Mouse (Mus musculus) heart, embryonic 12.5 days (tissue): ENCODE data around the gene Herpud1. TPM values are rescaled to one million over a fixed set of nuclear protein-coding genes. Genes with fewer than 3 reads are reported as not detected.
A peak's percentile ranks its signal among the peaks of the same experiment; 100 is the strongest.
"Not testable (repeated sequence)": the region's sequence is repeated elsewhere in the genome, so short reads cannot be mapped to it uniquely, and the experiment has no call there.

Experiments
- ATAC-seq: fragments of 200-750 bp; cut with Nextera tagmentation; 2 replicates; pipeline ENCODE4 v1.8.0; 2017; ENCODE audit warnings: moderate TSS enrichment, moderate library complexity; ENCODE audit not compliant: insufficient number of reproducible peaks, low FRiP score
- H3K27ac ChIP-seq: fragments of 300-500 bp; sonication (generic); 2 replicates; pipeline ENCODE4 v1.5.1; 2016; ENCODE audit warnings: mild to moderate bottlenecking, moderate library complexity; ENCODE audit not compliant: poor library complexity, severe bottlenecking
- H3K27me3 ChIP-seq: fragments of 300-500 bp; sonication (generic); replicated peaks from 2 replicates; pipeline ENCODE4 v1.6.1; 2016; ENCODE audit warnings: mild to moderate bottlenecking, moderate library complexity
- H3K36me3 ChIP-seq: fragments of 300-500 bp; sonication (generic); 2 replicates; pipeline ENCODE4 v1.6.1; 2016; ENCODE audit warnings: mild to moderate bottlenecking, moderate library complexity
- H3K4me1 ChIP-seq: fragments of 300-500 bp; sonication (generic); replicated peaks from 2 replicates; pipeline ENCODE4 v1.6.1; 2016; ENCODE audit warnings: mild to moderate bottlenecking
- H3K4me2 ChIP-seq: fragments of 300-500 bp; sonication (generic); 2 replicates; pipeline ENCODE4 v1.6.1; 2016; ENCODE audit warnings: mild to moderate bottlenecking, moderate library complexity
- H3K4me3 ChIP-seq: fragments of 300-500 bp; sonication (generic); 2 replicates; pipeline ENCODE4 v1.5.1; 2016; ENCODE audit warnings: mild to moderate bottlenecking
- H3K9ac ChIP-seq: fragments of 300-500 bp; sonication (generic); 2 replicates; pipeline ENCODE4 v1.6.1; 2016; ENCODE audit warnings: mild to moderate bottlenecking, moderate library complexity
- H3K9me3 ChIP-seq: fragments of 300-500 bp; sonication (generic); replicated peaks from 2 replicates; pipeline ENCODE4 v1.6.1; 2016; ENCODE audit warnings: mild to moderate bottlenecking, moderate library complexity
- WGBS: fragments of 180-500 bp; shearing (Covaris S2); methylation state at CpG from one replicate; pipeline ENCODE4 v1.1.7; 2016; 5-methylcytosine and 5-hydroxymethylcytosine counted together
- polyA plus RNA-seq: library from polyadenylated mRNA; unstranded; fragments of >200 nt; fragmentation: Nextera tagmentation; extraction: Ambion mirVana; gene quantifications from 2 replicates; pipeline ENCODE4 v1.2.1, GENCODE M21; 2016

Gene Herpud1
- polyA plus RNA-seq, 1 experiment from 2014 or later: 73.1 TPM

DNA sequence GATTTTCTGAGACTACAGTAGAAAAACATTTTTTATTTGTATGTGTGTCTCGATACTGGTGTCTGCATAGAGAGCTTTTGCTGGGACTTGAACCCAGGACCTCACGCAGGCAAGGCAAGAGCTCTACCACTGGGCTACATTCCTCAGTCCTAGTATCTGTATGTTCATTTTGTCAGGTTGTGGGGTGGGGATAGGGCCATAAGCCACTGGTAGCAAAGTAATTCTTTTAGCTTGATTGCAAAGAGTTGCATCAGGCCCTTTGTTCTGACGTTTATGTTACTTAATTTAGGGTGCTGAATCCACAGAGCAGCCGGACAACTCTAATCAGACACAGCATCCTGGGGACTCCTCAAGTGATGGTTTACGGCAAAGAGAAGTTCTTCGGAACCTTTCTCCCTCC is 4.2 kb downstream of the Herpud1 start:
- H3K36me3 ChIP-seq: peaks cover 60% of the 10 kb centered on the region
- H3K4me1 ChIP-seq: peaks cover 24% of the 10 kb centered on the region
- WGBS: 90% methylated on average over 6 of the region's 6 CpGs
- no peaks in the 10 kb centered on the region for H3K27me3 ChIP-seq
- no peak overlapping the region for H3K4me2 ChIP-seq
- no peak for ATAC-seq
- H3K9me3 ChIP-seq: no peaks in the 10 kb centered on the region
- H3K27ac ChIP-seq: no peak overlapping the region
- no peak overlapping the region for H3K9ac ChIP-seq
- H3K4me3 ChIP-seq: no peak overlapping the region

DNA sequence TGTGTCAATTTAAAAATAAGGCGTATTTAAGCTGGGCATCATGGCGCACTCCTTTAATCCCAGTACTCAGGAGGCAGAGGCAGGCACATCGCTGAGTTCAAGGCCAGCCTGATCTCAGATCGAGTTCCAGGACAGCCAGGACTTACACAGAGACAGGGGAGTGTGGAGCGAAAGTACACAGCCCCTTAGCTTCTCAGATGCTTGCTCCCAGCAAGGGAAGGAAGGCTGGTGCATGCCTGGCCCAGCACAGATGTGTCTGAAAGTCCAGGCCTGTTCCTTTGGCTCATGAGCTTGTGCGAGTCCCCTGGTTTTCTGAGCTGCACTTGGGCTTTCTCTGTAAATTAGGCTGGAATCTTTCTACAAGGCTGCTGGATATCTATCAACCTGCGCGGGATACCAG is 4.7 kb downstream of the Herpud1 start:
- H3K27ac ChIP-seq: no peak overlapping the region
- peaks cover 20% of the 10 kb centered on the region for H3K4me1 ChIP-seq
- 93% methylated on average over 8 of the region's 8 CpGs for WGBS
- no peak overlapping the region for H3K4me2 ChIP-seq
- H3K9ac ChIP-seq: no peak overlapping the region
- ATAC-seq: no peak
- H3K9me3 ChIP-seq: no peaks in the 10 kb centered on the region
- no peaks in the 10 kb centered on the region for H3K27me3 ChIP-seq
- H3K36me3 ChIP-seq: peaks cover 64% of the 10 kb centered on the region
- no peak overlapping the region for H3K4me3 ChIP-seq

DNA sequence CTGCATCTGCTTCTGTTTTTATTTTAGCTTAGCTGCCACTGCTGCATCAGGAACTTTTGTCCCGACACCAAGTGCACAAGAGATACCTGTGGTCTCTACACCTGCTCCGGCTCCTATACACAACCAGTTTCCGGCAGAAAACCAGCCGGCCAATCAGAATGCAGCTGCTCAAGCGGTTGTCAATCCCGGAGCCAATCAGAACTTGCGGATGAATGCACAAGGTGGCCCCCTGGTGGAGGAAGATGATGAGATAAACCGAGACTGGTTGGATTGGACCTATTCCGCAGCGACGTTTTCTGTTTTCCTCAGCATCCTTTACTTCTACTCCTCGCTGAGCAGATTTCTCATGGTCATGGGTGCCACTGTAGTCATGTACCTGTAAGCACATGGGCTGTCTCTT is 5.9 kb downstream of the Herpud1 start:
- Histone ChIP-seq H3K27ac (peak overlapping the region; percentile 25; the same call in 1 of the 2 replicates), H3K27me3 (no peaks in the 10 kb centered on the region), H3K4me1 (peaks cover 23% of the 10 kb centered on the region), H3K9ac (no peak overlapping the region), H3K4me3 (no peak overlapping the region), H3K9me3 (no peaks in the 10 kb centered on the region), H3K36me3 (peaks cover 70% of the 10 kb centered on the region), H3K4me2 (no peak overlapping the region)
- WGBS: 80% methylated on average over 12 of the region's 12 CpGs
- no peak for ATAC-seq

DNA sequence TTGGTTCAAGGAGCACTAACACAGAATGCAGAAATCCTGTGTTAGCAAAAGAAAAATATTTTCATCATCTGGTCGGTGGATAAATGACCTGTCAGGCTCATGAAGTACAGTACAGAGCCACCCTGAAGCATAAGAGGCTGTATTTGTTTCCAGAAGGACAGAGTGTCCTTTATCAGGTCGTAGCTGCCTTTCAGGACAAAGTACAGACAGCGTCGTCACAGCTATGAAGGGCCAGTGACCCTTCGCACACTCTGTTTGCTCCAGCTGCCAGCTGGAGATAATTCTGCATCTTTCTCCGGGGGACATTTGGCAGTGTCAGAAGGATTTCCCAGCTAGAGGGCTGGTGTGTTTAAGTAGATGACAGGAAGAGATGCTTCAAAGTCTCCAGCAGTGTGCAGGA is 6.4 kb downstream of the Herpud1 start:
- Histone ChIP-seq H3K9ac (no peak overlapping the region), H3K27me3 (no peaks in the 10 kb centered on the region), H3K4me3 (no peak overlapping the region), H3K4me2 (no peak overlapping the region), H3K9me3 (no peaks in the 10 kb centered on the region), H3K36me3 (peaks cover 74% of the 10 kb centered on the region), H3K27ac (peak overlapping the region; percentile 25; the same call in 1 of the 2 replicates), H3K4me1 (peaks cover 21% of the 10 kb centered on the region)
- no peak for ATAC-seq
- 24% methylated on average over 6 of the region's 6 CpGs for WGBS

DNA sequence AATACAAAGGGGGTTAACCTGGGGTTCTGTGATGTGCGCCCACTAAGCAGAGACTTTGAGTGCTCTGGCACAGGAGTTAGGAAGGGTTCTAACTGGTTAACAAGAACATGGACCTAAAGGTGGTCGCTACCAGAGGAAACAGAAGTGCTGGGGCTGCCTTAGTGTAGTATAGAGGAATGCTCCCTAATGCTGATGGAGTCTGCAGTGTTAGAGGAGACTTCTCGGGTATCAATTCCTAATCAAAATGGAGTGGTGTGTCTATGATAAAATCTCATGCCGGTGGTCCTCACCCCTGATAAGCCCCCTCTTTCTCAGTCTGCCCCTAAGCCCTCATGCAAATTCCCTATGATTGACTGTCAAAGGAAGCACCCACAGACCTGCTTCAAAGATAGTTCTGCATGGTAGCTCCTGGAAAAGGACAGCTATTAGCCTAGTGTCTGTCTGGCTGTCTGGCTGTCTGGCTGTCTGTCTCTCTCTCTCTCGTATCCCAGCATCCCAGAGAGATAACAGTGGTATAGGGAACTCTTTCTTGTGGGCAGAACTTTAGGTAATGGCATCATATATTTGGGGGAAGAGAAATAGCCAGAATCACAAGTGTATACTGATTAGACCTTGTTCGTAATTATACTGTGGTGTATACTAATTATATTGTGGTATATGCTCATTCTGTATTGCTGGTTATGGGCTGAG is 9.8 kb downstream of the Herpud1 start:
- Histone ChIP-seq H3K9ac (no peak overlapping the region), H3K36me3 (peaks cover 58% of the 10 kb centered on the region), H3K4me1 (peaks cover 13% of the 10 kb centered on the region), H3K4me2 (no peak overlapping the region), H3K27ac (no peak overlapping the region), H3K9me3 (no peaks in the 10 kb centered on the region), H3K27me3 (no peaks in the 10 kb centered on the region), H3K4me3 (no peak overlapping the region)
- no peak for ATAC-seq
- 78% methylated on average over 6 of the region's 6 CpGs for WGBS

DNA sequence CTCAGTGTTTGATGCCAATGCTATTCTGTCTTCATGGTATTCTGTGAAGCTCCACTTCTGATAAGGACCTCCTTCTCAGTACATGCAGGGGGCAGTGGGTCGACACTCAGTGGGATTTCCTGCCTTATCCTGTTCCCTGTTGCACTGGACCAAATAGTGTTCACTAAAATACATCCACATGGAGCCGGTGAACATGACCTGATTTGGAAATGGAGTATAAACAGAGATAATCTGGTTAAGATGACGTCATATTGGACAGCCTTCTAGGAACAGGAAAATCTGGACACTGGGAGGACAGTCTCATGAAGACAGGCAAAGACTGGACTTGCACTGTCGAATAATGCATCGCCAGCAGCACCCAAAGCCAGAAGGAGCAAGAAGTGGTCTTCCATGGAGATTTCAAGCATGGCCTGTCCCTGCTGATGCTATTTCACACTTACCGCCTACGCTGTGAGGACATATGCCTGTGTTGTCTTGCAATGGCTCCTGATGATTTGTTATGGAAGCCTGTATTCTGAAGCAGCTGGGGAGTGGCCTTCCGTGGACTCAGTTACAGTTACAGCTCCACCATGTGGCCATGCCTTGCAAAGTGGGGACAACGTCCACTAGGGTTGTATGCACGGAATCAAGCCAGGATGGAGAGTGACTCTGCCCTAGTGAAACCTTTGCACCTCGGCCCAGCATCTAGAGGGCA is 10.9 kb downstream of the Herpud1 start:
- peaks cover 47% of the 10 kb centered on the region for H3K36me3 ChIP-seq
- WGBS: 54% methylated on average over 11 of the region's 11 CpGs
- peak; percentile 34; the same call in 1 of the 2 replicates for ATAC-seq

DNA sequence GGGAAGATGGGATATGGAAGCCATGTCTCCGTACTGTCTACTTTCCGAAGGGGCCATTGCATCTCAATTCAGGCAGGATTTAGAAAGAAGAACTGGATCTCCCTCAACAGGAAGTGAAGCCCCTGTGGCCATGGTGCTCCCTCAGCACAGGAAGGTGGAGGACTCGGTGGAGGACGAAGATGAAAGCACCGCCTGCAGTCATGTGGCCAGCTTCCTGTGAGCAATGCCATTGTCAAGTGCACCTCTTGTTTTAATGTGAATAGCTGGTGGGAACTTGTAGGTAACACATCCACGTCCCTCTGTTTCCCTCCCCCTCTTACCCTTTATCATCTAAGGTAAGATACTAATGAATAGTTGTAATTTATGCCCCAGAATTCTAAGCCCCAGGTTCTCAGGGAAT is 12.3 kb downstream of the Herpud1 start:
- Histone ChIP-seq H3K27ac (no peak overlapping the region), H3K4me2 (no peak overlapping the region), H3K9me3 (no peaks in the 10 kb centered on the region), H3K4me1 (0 out of 2 replicates have a peak, but pooled peaks cover 3% of the 10 kb centered on the region), H3K4me3 (no peak overlapping the region), H3K27me3 (no peaks in the 10 kb centered on the region), H3K9ac (no peak overlapping the region), H3K36me3 (peaks cover 34% of the 10 kb centered on the region)
- 87% methylated on average over 6 of the region's 6 CpGs for WGBS
- ATAC-seq: no peak

More for the DNA sequence above, 10.9 kb downstream of the Herpud1 start:
- no peaks in the 10 kb centered on the region for H3K27me3 ChIP-seq
- no peak overlapping the region for H3K27ac ChIP-seq
- H3K4me3 ChIP-seq: no peak overlapping the region
- H3K4me2 ChIP-seq: no peak overlapping the region
- no peak overlapping the region for H3K9ac ChIP-seq
- H3K9me3 ChIP-seq: no peaks in the 10 kb centered on the region
- peaks cover 11% of the 10 kb centered on the region for H3K4me1 ChIP-seq

DNA sequence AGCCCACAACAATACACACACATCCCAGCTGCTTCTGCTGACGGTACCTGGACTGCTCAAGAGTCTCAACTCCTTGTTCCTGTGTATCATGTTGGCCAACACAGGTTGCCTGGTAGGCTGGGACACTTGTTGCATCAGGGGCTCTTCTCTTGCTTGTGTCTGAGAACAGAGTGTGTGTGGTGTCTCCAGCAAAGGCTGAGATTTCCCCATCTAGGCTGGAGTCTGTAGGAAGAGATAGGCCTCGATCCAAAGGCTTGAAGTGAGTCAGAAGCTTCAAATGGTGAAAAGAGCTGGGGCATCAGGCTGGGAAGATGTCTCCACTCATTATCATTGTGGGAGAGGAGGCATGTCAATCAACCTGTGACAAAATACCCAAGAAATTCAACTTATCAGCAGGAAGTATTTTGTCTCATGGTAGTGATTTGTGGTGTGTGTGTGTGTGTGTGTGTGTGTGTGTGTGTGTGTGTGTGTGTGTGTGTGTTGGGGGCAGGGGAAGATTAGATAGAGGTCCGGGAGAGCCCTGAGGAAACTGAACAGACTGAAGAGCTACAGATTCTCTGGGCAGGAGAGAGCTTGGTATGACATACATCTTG is 13.2 kb downstream of the Herpud1 start:
- Histone ChIP-seq H3K4me2 (no peak overlapping the region), H3K4me3 (no peak overlapping the region), H3K27me3 (no peaks in the 10 kb centered on the region), H3K9me3 (no peaks in the 10 kb centered on the region), H3K36me3 (peaks cover 26% of the 10 kb centered on the region), H3K9ac (no peak overlapping the region), H3K4me1 (0 out of 2 replicates have a peak, but pooled peaks cover 3% of the 10 kb centered on the region), H3K27ac (no peak overlapping the region)
- ATAC-seq: no peak
- 43% methylated on average over 3 of the region's 3 CpGs for WGBS

DNA sequence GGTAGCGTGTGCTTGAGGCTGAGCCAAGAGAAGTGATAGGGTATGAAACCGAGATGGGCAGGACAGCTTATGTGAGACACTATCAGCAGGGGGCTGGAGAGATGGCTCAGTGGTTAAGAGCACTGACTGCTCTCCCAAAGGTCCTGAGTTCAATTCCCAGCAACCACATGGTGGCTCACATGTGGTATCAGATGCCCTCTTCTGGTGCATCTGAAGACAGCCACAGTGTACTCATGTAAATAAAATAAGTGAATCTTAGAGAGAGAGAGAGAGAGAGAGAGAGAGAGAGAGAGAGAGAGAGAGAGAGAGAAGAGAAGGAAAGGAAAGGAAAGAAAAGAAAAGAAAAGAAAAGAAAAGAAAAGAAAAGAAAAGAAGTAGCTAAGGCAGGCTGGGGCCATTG is 13.7 kb downstream of the Herpud1 start:
- not testable (repeated sequence) for H3K9me3 ChIP-seq, H3K4me3 ChIP-seq, H3K9ac ChIP-seq, H3K27me3 ChIP-seq, H3K27ac ChIP-seq, ATAC-seq, H3K4me2 ChIP-seq, H3K4me1 ChIP-seq
- WGBS: 65% methylated on average over 2 of the region's 2 CpGs
- H3K36me3 ChIP-seq: peaks cover 21% of the 10 kb centered on the region

DNA sequence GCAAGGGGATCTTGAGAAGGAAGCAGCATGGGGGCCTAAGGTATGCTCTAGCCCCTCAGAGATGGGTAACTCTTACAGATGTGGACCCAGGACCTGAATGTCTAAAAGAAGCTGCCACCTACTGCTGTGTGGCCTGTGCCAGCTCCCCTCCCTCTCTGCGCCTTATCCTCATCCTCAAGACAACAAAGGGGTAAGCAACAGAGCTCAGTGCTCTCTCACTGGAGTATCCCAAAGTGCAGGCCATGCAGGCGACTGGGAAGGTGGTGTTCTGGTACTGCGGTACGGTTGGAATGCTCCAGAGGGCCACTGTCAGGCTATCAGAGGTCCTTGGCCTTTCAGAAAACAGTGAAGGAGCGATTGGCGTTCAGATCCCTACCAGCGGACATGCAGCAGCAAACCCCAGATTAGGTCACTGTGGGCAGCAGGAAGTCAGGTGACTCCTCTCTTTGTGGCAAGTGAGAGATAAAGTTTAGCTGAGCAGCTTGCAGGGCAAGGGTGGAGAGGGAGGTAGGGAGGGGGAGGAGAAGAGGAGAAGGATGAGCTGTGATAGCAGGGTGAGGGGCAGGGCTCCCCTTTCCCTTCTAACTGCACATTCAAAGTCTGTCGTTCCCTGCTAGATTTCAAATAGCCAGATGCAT is 22.3 kb downstream of the Herpud1 start:
- Histone ChIP-seq H3K4me2 (no peak overlapping the region), H3K36me3 (no peaks in the 10 kb centered on the region), H3K27me3 (no peaks in the 10 kb centered on the region), H3K4me1 (peaks cover 14% of the 10 kb centered on the region), H3K9me3 (no peaks in the 10 kb centered on the region), H3K27ac (no peak overlapping the region), H3K9ac (no peak overlapping the region), H3K4me3 (no peak overlapping the region)
- ATAC-seq: peak; percentile 39; the same call in 1 of the 2 replicates
- WGBS: 17% methylated on average over 8 of the region's 8 CpGs

DNA sequence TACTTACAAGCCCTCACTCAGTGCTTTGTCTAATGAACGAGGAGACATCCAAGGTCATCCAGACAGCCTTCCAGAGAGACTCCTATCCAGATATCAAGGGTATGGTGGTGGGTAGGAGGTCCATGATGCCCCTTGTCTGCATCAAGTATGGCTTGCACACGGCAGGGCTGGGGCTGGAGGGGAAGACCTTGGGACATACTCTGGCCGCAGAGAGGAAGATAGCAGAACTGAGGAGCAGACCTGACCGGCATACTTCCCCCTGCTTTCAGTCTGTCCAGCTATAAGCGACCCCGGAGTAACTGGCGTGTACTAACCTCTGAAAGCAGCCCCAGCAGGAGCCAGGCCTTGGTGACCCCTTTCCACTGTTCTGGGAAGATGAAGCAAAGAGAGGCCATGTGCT is 23.3 kb downstream of the Herpud1 start:
- Histone ChIP-seq H3K9ac (no peak overlapping the region), H3K27ac (no peak overlapping the region), H3K27me3 (no peaks in the 10 kb centered on the region), H3K36me3 (no peaks in the 10 kb centered on the region), H3K4me2 (no peak overlapping the region), H3K9me3 (no peaks in the 10 kb centered on the region), H3K4me3 (no peak overlapping the region), H3K4me1 (peaks cover 14% of the 10 kb centered on the region)
- ATAC-seq: no peak
- 78% methylated on average over 7 of the region's 7 CpGs for WGBS
